Mouse (Mus musculus): ENCODE results near the gene Tmem94.

Gene Tmem94

DNA sequence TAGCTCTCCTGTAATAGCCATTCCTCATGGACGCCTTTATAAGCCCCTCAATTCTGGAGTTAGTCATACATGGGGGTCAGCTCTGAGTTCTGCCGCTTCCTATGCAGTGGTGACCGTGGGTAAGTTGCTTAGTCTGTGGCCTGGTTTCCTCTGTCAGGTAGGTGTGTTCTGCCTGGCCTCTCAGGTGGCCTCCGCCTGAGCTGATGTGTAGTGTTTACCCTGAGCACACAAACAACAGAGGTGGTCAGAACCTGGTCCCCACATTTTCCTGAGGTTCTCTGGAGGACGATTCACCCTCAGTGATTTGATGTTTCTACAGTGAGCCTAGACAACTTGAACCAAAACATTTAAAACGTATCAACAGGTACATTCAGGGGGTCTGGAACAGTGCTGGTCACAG is 66.8 kb downstream of the Tmem94 start:
- DNase-seq (ENCODE audit: low read depth, low spot score) = no peak

GRCm38 (mm10) chr11:115832523-115832922 is 67.3 kb downstream of the Tmem94 start:
- no peak for DNase-seq (ENCODE audit: low read depth, low spot score)

GRCm38 (mm10) chr11:115833021-115833513 is 67.8 kb downstream of the Tmem94 start:
- peak; percentile 66 for DNase-seq (ENCODE audit: low read depth, low spot score)

- DNase-seq (ENCODE audit: low read depth, low spot score) = no peak
Measured at GRCm38 (mm10) chr11:115834033-115834432, 68.8 kb downstream of the Tmem94 start.

DNA sequence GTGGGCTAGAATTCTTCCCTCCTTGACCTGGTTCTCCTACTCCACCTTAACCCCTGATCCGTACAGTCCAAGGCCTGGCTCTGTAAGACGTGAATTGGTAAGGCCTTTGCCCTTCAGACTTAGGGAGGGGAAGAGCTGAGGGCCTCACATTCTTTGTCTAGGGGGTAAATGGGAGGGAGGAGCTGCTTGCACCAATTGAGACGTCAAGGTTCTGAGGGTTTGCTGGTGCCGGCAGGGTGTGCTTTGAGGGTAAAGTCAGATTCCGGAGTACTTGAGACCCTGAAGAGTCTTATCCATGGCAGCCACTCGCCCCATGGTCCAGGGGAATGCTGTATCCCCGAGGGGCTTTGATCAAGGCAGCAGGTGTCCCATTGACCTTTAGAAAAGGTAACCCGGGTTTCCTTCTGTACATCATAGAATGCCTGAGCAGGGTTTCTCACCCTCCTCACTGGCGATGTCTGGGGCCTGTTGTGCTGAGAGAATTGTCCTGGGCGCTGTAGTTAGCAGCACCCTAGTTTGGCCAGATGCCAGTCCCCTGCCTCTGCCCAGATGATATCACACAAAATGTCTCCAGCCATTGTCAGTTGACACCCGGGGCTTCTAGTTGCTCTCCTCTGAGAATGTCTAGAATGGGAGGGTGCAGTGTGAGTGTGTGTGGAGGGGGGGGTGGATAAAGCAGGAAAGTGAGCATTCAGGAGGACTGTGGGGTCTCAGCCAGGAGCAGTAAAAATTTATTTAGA is 71.6 kb downstream of the Tmem94 start:
- DNase-seq (ENCODE audit: low read depth, low spot score) = no peak

DNA sequence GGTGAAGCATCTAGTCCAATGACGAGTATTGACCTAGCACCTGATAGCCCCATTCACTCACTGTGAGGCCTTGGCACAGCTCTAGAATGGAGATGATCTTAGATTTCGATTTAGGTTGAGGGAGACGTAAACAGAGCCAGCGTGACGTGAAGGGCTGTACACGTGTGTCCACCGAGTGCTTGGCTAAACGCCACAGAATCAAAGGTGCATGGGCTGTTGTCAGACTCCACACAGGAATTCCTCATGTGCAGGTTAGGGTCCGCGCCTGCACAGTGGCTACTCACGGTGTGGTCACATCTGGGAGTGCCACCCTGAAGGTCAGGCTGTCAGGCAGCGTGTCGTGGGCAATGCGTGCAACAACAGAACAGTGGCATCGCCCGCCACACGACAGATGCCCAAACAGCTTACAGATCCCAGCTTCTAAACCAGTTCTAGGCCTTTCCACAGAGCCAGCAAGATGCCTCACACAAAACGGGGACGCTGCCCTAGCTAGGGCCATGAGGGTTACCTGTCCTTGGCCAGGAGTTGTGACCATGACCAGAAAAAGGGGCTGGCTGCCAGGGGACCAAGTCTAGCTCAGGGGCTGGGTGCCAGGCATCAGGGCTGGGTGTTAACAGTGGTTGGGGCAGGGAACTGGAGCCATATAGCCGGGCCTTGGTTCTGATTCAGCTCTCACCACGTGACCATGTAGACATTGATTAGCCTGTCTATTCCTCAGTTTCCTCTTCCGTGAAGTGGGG is 72.5 kb downstream of the Tmem94 start:
- no peak for DNase-seq (ENCODE audit: low read depth, low spot score)

DNA sequence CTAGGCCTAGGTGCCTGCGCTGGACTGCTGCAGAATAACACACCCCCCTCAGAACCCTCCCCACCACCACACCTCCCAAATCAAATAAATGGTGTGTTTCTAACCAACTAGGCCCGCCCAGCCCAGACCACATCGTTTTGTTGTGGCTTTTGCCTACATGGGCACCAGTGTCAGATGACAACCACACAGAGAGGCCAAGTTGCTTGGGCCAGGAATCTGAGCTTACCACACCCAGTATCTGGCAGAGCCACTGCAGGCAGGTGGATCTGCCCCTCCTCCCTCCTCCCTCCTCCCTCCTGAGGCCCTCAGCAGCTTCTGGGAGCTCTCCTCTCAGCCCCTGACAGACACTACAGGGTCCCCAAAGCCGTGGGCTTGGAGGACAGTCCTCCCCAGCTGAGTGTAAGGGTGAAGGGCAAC is 73.7 kb downstream of the Tmem94 start:
- no peak for DNase-seq (ENCODE audit: low read depth, low spot score)

DNA sequence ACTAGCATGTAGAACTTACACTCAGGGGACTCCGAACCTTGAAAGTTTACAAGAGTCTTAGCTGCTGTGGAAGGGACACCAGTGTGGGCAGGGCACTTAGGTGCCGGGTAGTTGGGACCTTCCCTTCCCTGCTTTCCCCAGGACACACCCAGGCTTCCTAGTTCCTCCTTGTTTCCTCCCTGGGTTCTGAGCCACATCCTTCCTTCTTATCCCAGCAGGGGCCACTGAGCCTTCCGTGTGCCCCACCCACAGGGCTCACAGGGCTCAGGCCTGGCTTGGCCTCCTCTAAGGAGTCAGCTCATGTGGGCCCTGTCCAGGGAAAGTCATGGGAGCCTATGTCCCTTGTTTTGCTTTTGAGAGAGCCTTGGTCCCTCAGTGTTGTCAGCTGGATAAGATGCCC is 74.5 kb downstream of the Tmem94 start:
- no peak for DNase-seq (ENCODE audit: low read depth, low spot score)

DNA sequence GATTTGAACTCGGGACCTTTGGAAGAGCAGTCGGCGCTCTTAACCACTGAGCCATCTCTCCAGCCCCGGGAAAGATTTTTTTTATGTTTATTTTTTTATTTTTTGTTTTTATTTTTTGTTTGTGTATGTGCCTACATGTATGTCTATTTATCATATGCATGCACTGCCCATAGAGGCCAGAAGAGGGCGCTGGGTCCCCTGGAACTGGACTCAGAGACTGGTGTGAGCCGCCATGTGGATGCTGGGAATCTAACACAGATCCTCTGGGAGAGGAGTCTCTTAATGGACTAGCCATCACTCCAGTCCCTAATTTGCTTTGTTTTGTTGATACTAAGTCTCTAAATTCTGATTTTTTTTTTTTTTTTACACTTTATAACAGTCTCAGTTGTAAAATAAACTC is 75.8 kb downstream of the Tmem94 start:
- no peak for DNase-seq (ENCODE audit: low read depth, low spot score)

- no peak for DNase-seq (ENCODE audit: low read depth, low spot score)
Measured at GRCm38 (mm10) chr11:115841961-115842550, 76.8 kb downstream of the Tmem94 start.

- no peak for DNase-seq (ENCODE audit: low read depth, low spot score)
Measured at GRCm38 (mm10) chr11:115843141-115843890, 78.1 kb downstream of the Tmem94 start.

DNA sequence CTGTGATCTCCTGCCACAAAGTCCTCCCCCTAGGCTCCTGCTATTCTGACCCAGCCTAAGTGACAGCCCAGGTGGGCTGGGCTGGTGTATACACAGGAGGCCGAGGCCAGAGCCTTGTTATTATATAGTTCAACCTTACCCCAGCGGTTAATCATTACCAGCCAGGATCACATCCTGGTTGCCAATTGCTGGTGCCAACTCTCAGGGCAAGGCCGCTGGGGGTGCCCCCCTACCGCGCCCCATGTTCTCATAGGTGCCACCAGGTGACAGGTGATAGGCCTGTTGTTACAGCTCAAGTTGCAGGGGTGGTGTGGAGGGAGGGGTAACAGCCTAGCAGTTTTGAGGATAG is 78.6 kb downstream of the Tmem94 start:
- no peak for DNase-seq (ENCODE audit: low read depth, low spot score)

DNA sequence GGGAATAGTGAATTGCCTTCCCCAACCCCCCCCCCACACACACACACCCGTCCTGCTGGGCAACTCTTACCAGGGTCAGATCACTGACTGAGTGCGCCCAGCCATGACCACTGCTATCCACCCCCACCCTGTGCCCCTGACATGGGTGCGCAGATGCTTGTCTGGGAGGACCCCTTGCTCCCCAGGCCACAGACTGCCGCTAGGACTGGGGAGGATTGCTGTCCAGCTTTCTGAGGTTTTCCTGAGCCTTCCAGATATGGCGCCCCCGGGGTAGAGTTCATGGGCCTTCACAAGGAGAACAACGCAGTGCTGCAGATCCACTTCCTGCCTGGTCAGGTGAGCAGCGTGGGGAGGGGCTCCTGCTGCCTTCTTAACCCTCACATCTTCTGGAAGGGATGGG is 79.0 kb downstream of the Tmem94 start:
- no peak for DNase-seq (ENCODE audit: low read depth, low spot score)

- no peak for DNase-seq (ENCODE audit: low read depth, low spot score)
Measured at GRCm38 (mm10) chr11:115845819-115846218, 80.6 kb downstream of the Tmem94 start.
